Mouse (Mus musculus): ENCODE data around the gene Fgf15. TPM values are rescaled to one million over a fixed set of nuclear protein-coding genes. Genes with fewer than 3 reads are reported as not detected.

The Fgf15 gene
- polyA plus RNA-seq, 1 experiment from 2014 or later, result 0.42 TPM

GRCm38 (mm10) chr7:144861769-144862070 lies 34.6 kb upstream of the Fgf15 start:
- no peaks in the 10 kb centered on the region for H3K9me3 ChIP-seq (ENCODE audit: control insufficient read depth, low read length)
- H3K4me3 ChIP-seq (ENCODE audit: low read depth, low read length), result peak overlapping the region; percentile 27
- 0% methylated on average over 14 of the region's 28 CpGs for WGBS
- ATAC-seq (ENCODE audit: low read depth), result no peak
- H3K36me3 ChIP-seq (ENCODE audit: control insufficient read depth, insufficient read depth, low read length), result no peaks in the 10 kb centered on the region
- peak overlapping the region; percentile 29 for H3K4me2 ChIP-seq (ENCODE audit: low read depth, low read length)
- no peak overlapping the region for H3K9ac ChIP-seq (ENCODE audit: low read depth, low read length)
- H3K27me3 ChIP-seq (replicated peaks; ENCODE audit: control insufficient read depth, insufficient read depth, low read length), result peaks cover 74% of the 10 kb centered on the region
- DNase-seq (ENCODE audit: low spot score), result no peak
- H3K27ac ChIP-seq (replicated peaks; ENCODE audit: low read depth, low read length), result no peak overlapping the region
- peaks cover 9% of the 10 kb centered on the region; the same call in 1 of the 2 replicates for H3K4me1 ChIP-seq (ENCODE audit: control insufficient read depth, insufficient read depth, low read length)

GRCm38 (mm10) chr7:144862126-144862525 lies 34.2 kb upstream of the Fgf15 start:
- Histone ChIP-seq H3K4me2 (ENCODE audit: low read depth, low read length) (no peak overlapping the region), H3K4me1 (ENCODE audit: control insufficient read depth, insufficient read depth, low read length) (peaks cover 9% of the 10 kb centered on the region; the same call in 1 of the 2 replicates), H3K36me3 (ENCODE audit: control insufficient read depth, insufficient read depth, low read length) (no peaks in the 10 kb centered on the region), H3K4me3 (ENCODE audit: low read depth, low read length) (peak overlapping the region; percentile 27; the same call in 1 of the 2 replicates), H3K9ac (ENCODE audit: low read depth, low read length) (no peak overlapping the region), H3K27ac (replicated peaks; ENCODE audit: low read depth, low read length) (no peak overlapping the region), H3K9me3 (ENCODE audit: control insufficient read depth, low read length) (no peaks in the 10 kb centered on the region), H3K27me3 (replicated peaks; ENCODE audit: control insufficient read depth, insufficient read depth, low read length) (peaks cover 78% of the 10 kb centered on the region)
- ATAC-seq (ENCODE audit: low read depth) (no peak), DNase-seq (ENCODE audit: low spot score) (no peak)
- 4% methylated on average over 14 of the region's 15 CpGs for WGBS

DNA sequence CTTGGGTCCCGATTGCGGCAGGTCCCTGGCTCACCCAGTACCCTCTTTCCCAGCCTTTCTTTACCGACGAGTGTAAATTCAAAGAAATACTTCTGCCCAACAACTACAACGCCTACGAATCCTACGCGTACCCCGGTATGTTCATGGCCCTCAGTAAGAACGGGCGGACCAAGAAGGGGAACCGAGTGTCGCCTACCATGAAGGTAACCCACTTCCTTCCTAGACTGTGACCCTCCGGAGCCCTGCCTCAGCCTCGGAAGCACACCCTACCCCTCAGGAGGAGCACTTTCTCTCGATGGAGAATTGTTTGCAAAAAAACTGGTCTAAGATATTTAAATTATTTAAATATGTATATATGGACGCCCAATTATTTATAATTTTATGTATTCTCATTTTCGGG lies 33.6 kb upstream of the Fgf15 start:
- Histone ChIP-seq H3K4me2 (ENCODE audit: low read depth, low read length) (no peak overlapping the region), H3K27ac (replicated peaks; ENCODE audit: low read depth, low read length) (no peak overlapping the region), H3K9ac (ENCODE audit: low read depth, low read length) (no peak overlapping the region), H3K9me3 (ENCODE audit: control insufficient read depth, low read length) (no peaks in the 10 kb centered on the region), H3K36me3 (ENCODE audit: control insufficient read depth, insufficient read depth, low read length) (no peaks in the 10 kb centered on the region), H3K4me3 (ENCODE audit: low read depth, low read length) (no peak overlapping the region), H3K27me3 (replicated peaks; ENCODE audit: control insufficient read depth, insufficient read depth, low read length) (peaks cover 78% of the 10 kb centered on the region), H3K4me1 (ENCODE audit: control insufficient read depth, insufficient read depth, low read length) (peaks cover 9% of the 10 kb centered on the region; the same call in 1 of the 2 replicates)
- WGBS, result 4% methylated on average over 18 of the region's 18 CpGs
- DNase-seq (ENCODE audit: low spot score) (no peak), ATAC-seq (ENCODE audit: low read depth) (no peak)

GRCm38 (mm10) chr7:144863196-144863595 lies 33.1 kb upstream of the Fgf15 start:
- ATAC-seq (ENCODE audit: low read depth), result no peak
- H3K27ac ChIP-seq (replicated peaks; ENCODE audit: low read depth, low read length), result no peak overlapping the region
- no peak overlapping the region for H3K4me2 ChIP-seq (ENCODE audit: low read depth, low read length)
- H3K4me1 ChIP-seq (ENCODE audit: control insufficient read depth, insufficient read depth, low read length), result peaks cover 9% of the 10 kb centered on the region; the same call in 1 of the 2 replicates
- H3K9me3 ChIP-seq (ENCODE audit: control insufficient read depth, low read length), result no peaks in the 10 kb centered on the region
- 2% methylated on average over 11 of the region's 11 CpGs for WGBS
- no peak overlapping the region for H3K4me3 ChIP-seq (ENCODE audit: low read depth, low read length)
- H3K9ac ChIP-seq (ENCODE audit: low read depth, low read length), result no peak overlapping the region
- no peaks in the 10 kb centered on the region for H3K36me3 ChIP-seq (ENCODE audit: control insufficient read depth, insufficient read depth, low read length)
- peaks cover 78% of the 10 kb centered on the region for H3K27me3 ChIP-seq (replicated peaks; ENCODE audit: control insufficient read depth, insufficient read depth, low read length)
- no peak for DNase-seq (ENCODE audit: low spot score)

- 50% methylated on average over 3 of the region's 3 CpGs for WGBS
- H3K9ac ChIP-seq (ENCODE audit: low read depth, low read length), result no peak overlapping the region
Measured at GRCm38 (mm10) chr7:144864160-144864670, 32.1 kb upstream of the Fgf15 start.

GRCm38 (mm10) chr7:144867161-144867560 lies 29.2 kb upstream of the Fgf15 start:
- ATAC-seq (ENCODE audit: low read depth), result no peak
- H3K36me3 ChIP-seq (ENCODE audit: control insufficient read depth, insufficient read depth, low read length), result no peaks in the 10 kb centered on the region
- H3K27me3 ChIP-seq (replicated peaks; ENCODE audit: control insufficient read depth, insufficient read depth, low read length), result peaks cover 48% of the 10 kb centered on the region
- WGBS, result 68% methylated on average over 4 of the region's 4 CpGs
- H3K4me2 ChIP-seq (ENCODE audit: low read depth, low read length), result no peak overlapping the region
- H3K9me3 ChIP-seq (ENCODE audit: control insufficient read depth, low read length), result no peaks in the 10 kb centered on the region
- H3K9ac ChIP-seq (ENCODE audit: low read depth, low read length), result no peak overlapping the region
- H3K27ac ChIP-seq (replicated peaks; ENCODE audit: low read depth, low read length), result no peak overlapping the region
- no peak for DNase-seq (ENCODE audit: low spot score)
- H3K4me3 ChIP-seq (ENCODE audit: low read depth, low read length), result no peak overlapping the region
- no peaks in the 10 kb centered on the region for H3K4me1 ChIP-seq (ENCODE audit: control insufficient read depth, insufficient read depth, low read length)

More at GRCm38 (mm10) chr7:144864160-144864670, 32.1 kb upstream of the Fgf15 start:
- H3K27me3 ChIP-seq (replicated peaks; ENCODE audit: control insufficient read depth, insufficient read depth, low read length), result peaks cover 77% of the 10 kb centered on the region
- H3K36me3 ChIP-seq (ENCODE audit: control insufficient read depth, insufficient read depth, low read length), result no peaks in the 10 kb centered on the region
- H3K4me2 ChIP-seq (ENCODE audit: low read depth, low read length), result no peak overlapping the region
- no peak overlapping the region for H3K27ac ChIP-seq (replicated peaks; ENCODE audit: low read depth, low read length)
- no peaks in the 10 kb centered on the region for H3K9me3 ChIP-seq (ENCODE audit: control insufficient read depth, low read length)
- H3K4me3 ChIP-seq (ENCODE audit: low read depth, low read length), result no peak overlapping the region
- ATAC-seq (ENCODE audit: low read depth), result no peak
- peaks cover 9% of the 10 kb centered on the region; the same call in 1 of the 2 replicates for H3K4me1 ChIP-seq (ENCODE audit: control insufficient read depth, insufficient read depth, low read length)
- no peak for DNase-seq (ENCODE audit: low spot score)

GRCm38 (mm10) chr7:144867602-144868001 lies 28.7 kb upstream of the Fgf15 start:
- Histone ChIP-seq H3K9ac (ENCODE audit: low read depth, low read length) (no peak overlapping the region), H3K4me1 (ENCODE audit: control insufficient read depth, insufficient read depth, low read length) (no peaks in the 10 kb centered on the region), H3K4me2 (ENCODE audit: low read depth, low read length) (no peak overlapping the region), H3K27me3 (replicated peaks; ENCODE audit: control insufficient read depth, insufficient read depth, low read length) (peaks cover 44% of the 10 kb centered on the region), H3K9me3 (ENCODE audit: control insufficient read depth, low read length) (no peaks in the 10 kb centered on the region), H3K36me3 (ENCODE audit: control insufficient read depth, insufficient read depth, low read length) (no peaks in the 10 kb centered on the region), H3K27ac (replicated peaks; ENCODE audit: low read depth, low read length) (no peak overlapping the region), H3K4me3 (ENCODE audit: low read depth, low read length) (no peak overlapping the region)
- DNase-seq (ENCODE audit: low spot score) (no peak), ATAC-seq (ENCODE audit: low read depth) (no peak)
- WGBS, result 74% methylated on average over 8 of the region's 8 CpGs

GRCm38 (mm10) chr7:144872420-144872819 lies 23.9 kb upstream of the Fgf15 start:
- no peaks in the 10 kb centered on the region for H3K4me1 ChIP-seq (ENCODE audit: control insufficient read depth, insufficient read depth, low read length)
- no peak overlapping the region for H3K9ac ChIP-seq (ENCODE audit: low read depth, low read length)
- no peak overlapping the region for H3K27ac ChIP-seq (replicated peaks; ENCODE audit: low read depth, low read length)
- no peak for ATAC-seq (ENCODE audit: low read depth)
- WGBS, result 58% methylated on average over 4 of the region's 4 CpGs
- H3K4me3 ChIP-seq (ENCODE audit: low read depth, low read length), result no peak overlapping the region
- no peaks in the 10 kb centered on the region for H3K36me3 ChIP-seq (ENCODE audit: control insufficient read depth, insufficient read depth, low read length)
- H3K27me3 ChIP-seq (replicated peaks; ENCODE audit: control insufficient read depth, insufficient read depth, low read length), result no peaks in the 10 kb centered on the region
- H3K9me3 ChIP-seq (ENCODE audit: control insufficient read depth, low read length), result no peaks in the 10 kb centered on the region
- H3K4me2 ChIP-seq (ENCODE audit: low read depth, low read length), result no peak overlapping the region
- DNase-seq (ENCODE audit: low spot score), result no peak

GRCm38 (mm10) chr7:144873160-144873559 lies 23.2 kb upstream of the Fgf15 start:
- H3K27me3 ChIP-seq (replicated peaks; ENCODE audit: control insufficient read depth, insufficient read depth, low read length), result no peaks in the 10 kb centered on the region
- ATAC-seq (ENCODE audit: low read depth) (no peak), DNase-seq (ENCODE audit: low spot score) (no peak)
- no peak overlapping the region for H3K27ac ChIP-seq (replicated peaks; ENCODE audit: low read depth, low read length)
- no peaks in the 10 kb centered on the region for H3K9me3 ChIP-seq (ENCODE audit: control insufficient read depth, low read length)
- H3K9ac ChIP-seq (ENCODE audit: low read depth, low read length), result no peak overlapping the region
- no peaks in the 10 kb centered on the region for H3K4me1 ChIP-seq (ENCODE audit: control insufficient read depth, insufficient read depth, low read length)
- no peak overlapping the region for H3K4me2 ChIP-seq (ENCODE audit: low read depth, low read length)
- no peak overlapping the region for H3K4me3 ChIP-seq (ENCODE audit: low read depth, low read length)
- whole genome bisulfite sequencing, result 76% methylated on average over 4 of the region's 4 CpGs
- no peaks in the 10 kb centered on the region for H3K36me3 ChIP-seq (ENCODE audit: control insufficient read depth, insufficient read depth, low read length)
